Mouse (Mus musculus) retina, adult 2 months (tissue): ENCODE measurements around the gene Tmod1.

Source experiments
- DNase-seq: peaks from one replicate; pipeline ENCODE4 v3.0.0-alpha.2; 2012; ENCODE audit warnings: low read depth, low spot score

Tmod1 gene

DNA sequence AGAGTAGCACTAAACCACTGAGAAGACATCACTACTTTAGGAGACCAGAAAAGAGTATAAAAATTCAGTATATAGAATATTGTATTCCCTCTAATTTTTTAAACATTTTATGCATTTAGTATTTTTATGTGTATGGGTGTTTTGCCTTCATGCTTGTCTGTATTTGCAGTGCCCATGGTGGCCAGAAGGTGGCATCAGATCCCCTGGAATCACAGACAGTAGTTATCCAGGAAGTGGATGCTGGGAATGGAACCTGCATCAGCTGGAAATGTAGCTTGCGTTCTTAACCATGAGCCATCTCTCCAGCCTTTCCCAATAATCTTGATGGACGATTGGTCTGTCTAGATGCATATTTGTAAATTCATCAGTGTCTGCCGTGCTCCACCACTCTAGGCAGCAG lies 91.5 kb downstream of the Tmod1 start:
- no peak for DNase-seq

- no peak for DNase-seq
Observed at GRCm38 (mm10) chr4:46131791-46132190, 93.1 kb downstream of the Tmod1 start.

DNA sequence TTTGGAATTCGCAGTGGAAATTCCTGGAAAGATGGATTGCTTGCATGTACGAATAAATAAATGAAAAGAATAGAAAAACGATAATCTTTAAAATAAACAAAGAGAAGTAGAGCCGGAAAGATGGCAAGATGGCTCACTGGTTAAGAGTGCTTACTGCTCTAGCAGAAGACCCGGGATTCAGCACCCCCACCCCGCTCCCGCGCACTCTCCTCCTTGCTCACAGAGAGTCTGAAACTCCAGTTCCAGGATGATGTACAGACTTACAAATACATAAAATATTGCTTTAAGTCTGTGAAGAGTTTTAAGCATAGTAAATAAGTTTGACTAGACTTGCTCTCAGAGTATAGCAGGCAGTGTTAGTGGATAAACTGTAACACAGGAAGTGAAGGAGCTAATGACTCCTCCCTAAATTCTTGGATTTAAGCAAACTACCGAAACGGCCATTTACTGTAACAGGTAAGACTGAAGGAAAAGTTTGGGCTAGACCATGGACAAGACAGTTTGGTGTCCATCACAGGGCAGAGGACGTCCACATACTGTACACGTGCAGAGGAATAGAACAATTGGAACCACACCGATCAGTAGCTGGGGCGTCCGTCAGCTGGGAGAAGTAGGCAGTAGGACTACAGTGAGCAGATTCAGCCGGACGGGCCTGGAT lies 99.0 kb downstream of the Tmod1 start:
- DNase-seq: no peak

DNA sequence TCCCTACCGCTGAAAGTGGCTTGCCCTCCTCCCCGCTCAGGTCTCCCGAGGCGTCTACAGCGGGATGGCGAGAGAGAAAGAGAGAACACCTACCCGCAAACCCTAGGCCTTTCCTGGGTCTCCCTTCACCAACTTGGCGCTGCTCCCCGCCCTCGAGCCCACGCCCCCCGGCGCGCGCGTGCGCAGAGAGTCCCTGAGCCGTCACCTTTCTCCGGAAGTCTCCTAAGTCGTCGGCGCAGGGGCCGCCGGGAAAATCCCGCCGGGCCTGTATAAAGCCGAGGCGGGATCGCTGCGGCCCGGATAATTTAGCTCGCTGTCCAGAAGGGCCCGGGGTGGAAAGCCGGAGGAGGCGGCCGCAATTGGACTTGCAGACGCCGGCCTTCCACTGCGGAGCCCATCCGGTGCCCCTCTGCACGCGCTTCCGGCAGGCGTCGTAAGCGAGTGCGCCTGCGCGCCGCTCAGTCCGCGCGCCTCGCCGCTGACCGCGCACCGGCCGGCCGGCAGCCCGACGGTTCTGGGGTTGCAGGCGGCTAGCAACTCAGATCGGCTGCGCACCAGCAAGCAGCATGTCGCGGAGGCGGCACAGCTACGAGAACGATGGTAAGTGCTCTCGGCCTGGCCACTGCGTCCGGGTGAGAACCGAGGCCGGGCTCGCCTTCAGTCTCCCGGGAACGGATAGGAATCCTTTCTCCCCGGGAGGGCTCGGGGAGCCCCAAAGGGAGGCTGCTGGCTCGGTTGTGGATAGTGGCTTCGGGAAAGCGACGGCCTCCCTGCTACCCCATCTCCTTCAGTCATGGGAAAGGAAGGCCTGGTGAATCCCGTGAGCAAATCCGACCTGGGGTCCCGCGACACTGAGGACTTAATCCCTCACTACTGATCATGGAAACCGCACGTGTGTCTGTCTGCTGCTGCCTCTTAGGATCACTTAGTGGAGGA lies 99.8 kb downstream of the Tmod1 start, which contains the start of the genes Ncbp1 and Tstd2:
Ncbp1 (plus strand) TSS at position 327 of the 936 bp plus-strand sequence.
Tstd2 (minus strand) TSS at position 408 of the 936 bp plus-strand sequence.
- DNase-seq: peak; percentile 81

DNA sequence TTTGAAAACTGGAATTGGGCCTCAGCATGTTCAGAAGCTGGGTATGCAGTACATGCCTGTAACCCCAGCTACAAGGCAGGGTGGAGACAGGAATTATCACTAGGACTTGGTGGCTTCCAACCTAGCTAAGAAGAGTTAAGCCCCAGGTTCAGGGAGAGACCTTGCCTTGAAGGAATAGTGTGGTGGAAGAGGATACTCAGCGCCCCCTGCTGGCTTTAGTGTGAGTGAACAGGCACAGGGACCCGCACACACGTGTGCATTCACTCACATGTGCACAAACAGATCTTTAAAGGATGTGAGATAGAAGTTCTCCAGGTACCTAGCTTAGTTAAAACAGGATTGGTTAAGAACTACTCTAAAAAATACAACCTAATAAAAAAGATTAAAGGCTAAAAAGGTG lies 105.6 kb downstream of the Tmod1 start:
- no peak for DNase-seq

DNA sequence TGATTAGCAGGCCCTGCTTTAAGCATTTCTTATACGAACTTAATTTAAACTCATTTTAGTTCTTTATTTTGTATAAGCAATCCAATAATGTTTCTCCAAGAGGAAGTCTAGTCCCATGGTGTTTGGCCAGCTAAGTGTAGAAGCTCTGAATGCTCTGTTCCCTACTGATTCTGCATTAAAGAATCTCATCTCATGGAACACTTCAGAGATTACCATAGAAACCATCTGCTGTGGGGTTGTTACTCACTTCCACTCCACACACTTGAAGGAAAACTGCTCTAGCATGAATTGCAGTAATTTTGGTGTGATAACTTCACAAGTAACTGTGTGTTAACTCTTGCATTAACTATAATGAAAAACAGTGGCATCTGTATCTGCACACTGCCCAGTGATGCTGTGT lies 108.1 kb downstream of the Tmod1 start:
- no peak for DNase-seq

GRCm38 (mm10) chr4:46151903-46152544 lies 113.3 kb downstream of the Tmod1 start:
- DNase-seq: no peak

DNA sequence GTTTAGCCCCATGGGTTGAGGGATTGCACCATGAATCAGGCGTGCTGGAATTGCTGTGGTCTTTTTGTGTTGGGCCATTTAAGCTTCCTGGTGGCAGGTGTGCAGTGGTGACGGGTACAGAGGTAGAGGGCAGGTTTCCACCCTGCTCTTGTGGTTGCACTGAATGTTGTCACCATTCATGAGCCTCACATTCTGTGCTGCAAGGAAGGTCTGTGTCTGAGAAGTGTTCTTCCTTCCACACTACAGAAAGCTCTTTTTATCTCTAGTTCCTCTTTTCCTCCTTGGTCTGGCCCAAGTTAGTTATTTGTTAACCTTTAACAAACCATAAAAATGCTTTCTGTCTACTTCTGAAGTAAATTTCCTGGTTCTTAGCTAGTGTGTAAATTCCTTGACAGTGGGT lies 125.3 kb downstream of the Tmod1 start:
- DNase-seq: no peak
